Mouse (Mus musculus) liver, postnatal 0 days (tissue): ENCODE data around the gene Rfc2.

Experiments
- CTCF ChIP-seq: sonication (generic); IDR thresholded peaks from 2 replicates; pipeline ENCODE4 v1.5.1; 2016; ENCODE audit warnings: antibody characterized with exemption, low read depth
- EP300 ChIP-seq: IDR thresholded peaks from 2 replicates; pipeline ENCODE4 v1.6.1; 2016; ENCODE audit warnings: antibody characterized with exemption, low read depth, mild to moderate bottlenecking

GRCm38 (mm10) chr5:134553951-134554546 is 27.1 kb upstream of the Rfc2 start:
- TF ChIP-seq CTCF (no peak), EP300 (no peak)
